Mouse (Mus musculus) left cerebral cortex, adult 9 months (tissue): ENCODE data around the gene Lrmda.

Experiments
- DNase-seq, 2 experiments: peaks; one replicate each; pipeline ENCODE4 v3.0.0; 2022; ENCODE audit warnings: low spot score in 2 of 2

The Lrmda gene

GRCm38 (mm10) chr14:22410826-22411225, 391.3 kb downstream of the Lrmda start:
- DNase-seq = no peak

- no peak for DNase-seq
Observed at GRCm38 (mm10) chr14:22413220-22413619, 393.7 kb downstream of the Lrmda start.

GRCm38 (mm10) chr14:22417706-22418105, 398.2 kb downstream of the Lrmda start:
- no peak for DNase-seq

GRCm38 (mm10) chr14:22421668-22422067, 402.2 kb downstream of the Lrmda start:
- DNase-seq = no peak

GRCm38 (mm10) chr14:22425018-22425534, 405.6 kb downstream of the Lrmda start:
- DNase-seq = no peak

- no peak for DNase-seq
Observed at GRCm38 (mm10) chr14:22435441-22435840, 415.9 kb downstream of the Lrmda start.

DNA sequence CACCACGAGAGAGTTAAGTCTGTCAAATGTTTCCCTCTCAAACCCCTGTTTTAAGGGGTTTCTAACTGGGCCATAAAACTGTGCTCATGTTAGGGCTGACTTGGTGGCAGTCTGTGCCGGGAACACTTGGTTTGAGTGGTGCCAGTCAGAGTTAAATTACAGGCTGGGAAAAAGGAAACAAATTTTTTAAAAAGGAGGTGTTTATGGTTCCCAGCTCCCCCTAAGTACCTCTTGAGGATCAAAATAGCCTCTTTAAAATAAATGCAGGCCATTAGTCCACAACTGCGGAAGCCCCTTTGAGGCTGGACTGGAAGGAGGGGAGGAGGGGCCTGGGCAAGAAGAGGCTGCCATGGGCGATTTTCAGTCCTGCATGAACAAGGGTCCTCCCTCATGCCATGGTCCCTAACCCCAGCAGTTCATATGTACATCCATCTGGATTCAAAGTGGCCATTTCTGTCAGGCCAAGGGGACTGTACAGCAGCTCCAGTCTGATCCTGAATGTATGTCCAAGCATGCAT, 416.4 kb downstream of the Lrmda start:
- DNase-seq = no peak

- no peak for DNase-seq
Observed at GRCm38 (mm10) chr14:22440341-22440999, 421.0 kb downstream of the Lrmda start.

- DNase-seq = no peak
Observed at GRCm38 (mm10) chr14:22441859-22442447, 422.4 kb downstream of the Lrmda start.

GRCm38 (mm10) chr14:22442719-22443118, 423.2 kb downstream of the Lrmda start:
- DNase-seq = no peak

DNA sequence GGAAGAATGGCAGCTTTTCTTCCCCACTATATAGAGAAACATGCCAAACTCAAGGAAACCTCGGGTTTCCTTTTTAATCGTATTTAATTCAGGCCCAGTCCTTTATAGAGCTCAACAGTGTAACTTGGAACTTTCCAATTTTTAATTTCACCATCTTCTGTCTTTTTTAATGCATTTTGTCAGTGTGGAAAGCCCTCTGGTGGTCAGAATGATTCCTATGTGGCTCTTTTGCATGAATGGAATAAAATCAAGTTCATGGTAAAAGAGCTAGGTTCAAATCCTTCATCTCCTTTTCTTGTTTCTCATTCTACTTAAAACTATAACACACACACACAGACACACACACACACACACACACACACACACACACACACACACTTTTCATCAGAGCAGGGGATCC, 425.0 kb downstream of the Lrmda start:
- peak in 1 of 2 experiments; percentile 6 for DNase-seq

DNA sequence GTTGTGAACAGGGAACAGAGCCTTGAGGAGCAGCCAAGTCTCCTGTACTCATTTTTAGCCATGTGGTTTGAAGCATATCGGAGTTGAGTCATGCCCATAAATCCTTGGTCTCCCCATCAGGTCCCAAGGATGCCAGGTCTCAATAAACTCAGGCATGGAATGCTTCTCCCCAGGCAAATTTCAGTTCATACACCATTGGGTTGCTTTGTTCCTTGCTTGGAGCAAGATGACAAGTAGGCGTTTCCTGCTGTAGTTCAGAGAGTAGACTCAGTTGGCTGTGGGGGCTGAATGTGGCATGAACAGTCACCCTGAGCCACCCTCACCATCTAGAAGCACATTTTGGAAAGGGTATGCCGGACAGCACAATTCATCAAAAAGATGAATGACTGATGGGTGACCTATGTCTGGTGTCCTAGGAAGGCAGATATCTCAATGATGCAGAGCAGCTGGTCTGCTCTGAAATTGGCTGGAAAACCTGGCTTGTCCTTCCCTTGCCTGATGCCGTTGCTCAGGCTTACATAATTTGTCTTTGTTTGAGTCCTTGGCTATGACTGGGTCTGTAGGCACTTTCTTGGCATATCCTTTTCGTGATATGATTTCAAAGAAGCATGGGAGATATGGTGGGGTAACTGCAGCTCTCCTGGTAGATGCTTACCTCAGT, 425.8 kb downstream of the Lrmda start:
- DNase-seq = peak in 1 of 2 experiments; percentile 36

- DNase-seq = no peak
Observed at GRCm38 (mm10) chr14:22445841-22446570, 426.5 kb downstream of the Lrmda start.

DNA sequence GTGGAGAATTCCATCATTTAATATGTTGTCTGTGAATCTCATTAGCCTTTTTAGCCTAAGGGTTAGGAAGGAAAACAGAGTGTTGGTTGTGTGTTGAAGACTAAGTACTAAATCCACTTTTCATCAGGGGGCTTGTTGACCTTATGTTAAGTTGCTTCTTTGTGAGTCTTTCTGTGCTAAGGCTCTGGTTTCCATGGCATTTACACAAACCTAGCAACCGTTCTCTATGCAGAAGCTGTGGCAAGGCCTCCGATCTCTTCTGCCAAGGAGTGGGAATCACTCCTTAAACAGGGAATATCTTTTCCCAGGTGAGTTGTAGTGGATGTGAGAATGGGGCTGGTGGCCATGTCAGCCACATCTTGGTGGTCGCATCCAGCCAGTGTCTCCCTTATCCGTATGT, 432.1 kb downstream of the Lrmda start:
- DNase-seq = peak in 1 of 2 experiments; percentile 7

GRCm38 (mm10) chr14:22464314-22464713, 444.8 kb downstream of the Lrmda start:
- DNase-seq = no peak

- DNase-seq = no peak
Observed at GRCm38 (mm10) chr14:22471041-22471440, 451.5 kb downstream of the Lrmda start.

DNA sequence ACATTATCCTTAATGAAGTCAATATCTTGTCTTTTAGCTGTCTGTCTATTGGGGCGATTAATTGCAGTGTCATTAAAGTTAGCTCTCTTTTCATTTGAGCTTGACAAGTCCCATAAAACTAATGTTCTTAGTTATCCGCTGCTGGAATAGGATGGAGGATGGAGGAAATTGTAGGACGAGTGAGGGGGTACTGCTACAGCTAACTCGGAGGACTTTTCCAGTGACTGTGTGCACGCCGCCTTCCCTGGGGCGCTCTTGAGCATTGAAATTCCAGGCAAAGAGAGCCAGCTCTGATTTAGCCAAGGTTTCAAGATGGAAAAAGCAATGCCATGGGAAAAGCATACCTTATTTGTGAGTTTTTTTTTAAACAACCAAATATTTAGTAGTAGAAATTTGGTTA, 453.9 kb downstream of the Lrmda start:
- DNase-seq = no peak

DNA sequence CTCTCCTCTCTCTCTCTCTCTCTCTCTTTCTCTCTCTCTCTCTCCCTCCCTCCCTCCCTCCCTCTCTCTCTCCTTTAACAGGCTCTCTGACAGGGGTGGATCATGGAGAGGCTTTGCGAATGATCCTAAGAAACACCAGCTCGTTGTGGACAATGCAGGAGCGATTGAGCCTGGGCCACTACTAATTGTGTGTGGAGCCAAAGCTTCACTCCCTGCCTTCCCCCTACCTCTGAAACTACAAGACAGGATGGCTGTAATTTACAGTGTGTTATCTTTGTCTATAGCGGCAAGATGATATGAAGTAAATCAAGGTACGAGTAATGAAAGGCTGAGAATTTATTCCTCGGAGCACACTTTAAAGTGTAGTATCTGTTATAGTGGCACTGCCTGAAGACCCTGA, 454.5 kb downstream of the Lrmda start:
- no peak for DNase-seq

- DNase-seq = no peak
Observed at GRCm38 (mm10) chr14:22493326-22493725, 473.8 kb downstream of the Lrmda start.

DNA sequence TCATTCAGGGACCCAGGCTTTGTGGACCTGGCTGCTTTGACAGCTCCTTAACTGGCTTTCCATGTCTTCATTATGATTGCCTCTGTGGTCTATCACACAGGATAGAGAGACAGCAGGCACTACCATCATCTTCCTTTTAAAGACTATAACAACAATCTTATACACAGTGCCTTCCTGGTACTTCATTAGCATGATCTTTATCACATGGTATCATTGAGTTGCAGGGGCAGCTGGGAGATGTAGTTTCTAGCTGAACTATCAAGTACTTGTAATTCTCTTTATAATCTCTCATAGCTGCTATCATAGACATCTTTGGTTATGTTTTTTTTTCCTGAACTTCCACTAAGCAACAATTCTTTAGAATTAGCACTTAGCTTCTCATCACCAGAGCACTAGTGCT, 474.8 kb downstream of the Lrmda start:
- DNase-seq = no peak

DNA sequence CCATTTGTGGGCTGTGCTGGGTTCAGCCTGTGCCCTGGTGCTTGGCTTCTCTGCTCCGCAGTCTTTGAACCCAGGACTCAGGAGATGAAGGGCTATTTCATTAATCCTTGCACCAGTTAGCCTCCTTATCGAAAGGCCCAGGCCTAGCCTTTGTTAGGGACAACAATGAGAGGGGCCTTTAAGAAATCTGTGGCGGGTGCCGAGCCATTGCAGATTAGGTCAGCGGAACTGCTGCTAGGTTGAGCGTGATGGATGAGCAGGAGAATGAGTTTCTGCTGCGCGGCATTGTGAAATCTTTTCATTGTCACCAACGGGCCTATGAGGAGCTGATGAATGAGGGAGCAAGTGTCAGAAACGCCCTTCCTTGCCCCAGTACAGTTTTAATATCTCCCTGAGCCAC, 475.4 kb downstream of the Lrmda start:
- no peak for DNase-seq

DNA sequence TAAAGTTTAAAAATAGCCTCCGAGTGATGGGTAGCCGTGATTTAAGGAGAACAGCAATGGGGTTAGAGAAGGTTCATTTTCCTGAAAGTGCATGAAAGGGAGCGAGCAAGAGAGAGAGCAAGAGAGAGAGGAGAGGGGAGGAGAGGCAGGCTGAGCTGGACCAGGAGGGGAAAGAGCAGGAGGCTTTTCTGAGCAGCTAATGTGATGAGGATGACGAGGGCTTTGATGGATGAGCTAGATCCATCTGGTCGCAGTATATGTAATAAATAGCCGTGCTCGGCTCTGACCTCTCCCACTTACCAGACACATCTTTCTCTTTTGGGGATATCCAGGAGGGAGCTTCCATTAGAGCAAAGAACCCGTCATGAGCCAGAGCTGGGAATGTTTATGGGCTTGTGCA, 475.8 kb downstream of the Lrmda start:
- DNase-seq = no peak
